Mouse (Mus musculus): Measurements from ENCODE around the gene Lsm14a.

- no peak for TF ChIP-seq POLR2A (IDR thresholded peaks at IDR 0.05; ENCODE audit: low read depth, low read length)
- no peak for TF ChIP-seq CTCF (IDR thresholded peaks at IDR 0.05; ENCODE audit: extremely low read depth, insufficient read length, insufficient replicate concordance, low read depth, low read length)
Measured at GRCm38 (mm10) chr7:34348011-34348410, 45.1 kb downstream of the Lsm14a start.
